Mouse (Mus musculus) lung, postnatal 14 days (tissue): ENCODE data around the gene Trpc3.
"Not testable (repeated sequence)": the region's sequence is repeated elsewhere in the genome, so short reads cannot be mapped to it uniquely, and the experiment has no call there.

ENCODE experiments used
- DNase-seq: peaks from one replicate; pipeline ENCODE4 v3.0.0; 2021

Trpc3 gene

DNA sequence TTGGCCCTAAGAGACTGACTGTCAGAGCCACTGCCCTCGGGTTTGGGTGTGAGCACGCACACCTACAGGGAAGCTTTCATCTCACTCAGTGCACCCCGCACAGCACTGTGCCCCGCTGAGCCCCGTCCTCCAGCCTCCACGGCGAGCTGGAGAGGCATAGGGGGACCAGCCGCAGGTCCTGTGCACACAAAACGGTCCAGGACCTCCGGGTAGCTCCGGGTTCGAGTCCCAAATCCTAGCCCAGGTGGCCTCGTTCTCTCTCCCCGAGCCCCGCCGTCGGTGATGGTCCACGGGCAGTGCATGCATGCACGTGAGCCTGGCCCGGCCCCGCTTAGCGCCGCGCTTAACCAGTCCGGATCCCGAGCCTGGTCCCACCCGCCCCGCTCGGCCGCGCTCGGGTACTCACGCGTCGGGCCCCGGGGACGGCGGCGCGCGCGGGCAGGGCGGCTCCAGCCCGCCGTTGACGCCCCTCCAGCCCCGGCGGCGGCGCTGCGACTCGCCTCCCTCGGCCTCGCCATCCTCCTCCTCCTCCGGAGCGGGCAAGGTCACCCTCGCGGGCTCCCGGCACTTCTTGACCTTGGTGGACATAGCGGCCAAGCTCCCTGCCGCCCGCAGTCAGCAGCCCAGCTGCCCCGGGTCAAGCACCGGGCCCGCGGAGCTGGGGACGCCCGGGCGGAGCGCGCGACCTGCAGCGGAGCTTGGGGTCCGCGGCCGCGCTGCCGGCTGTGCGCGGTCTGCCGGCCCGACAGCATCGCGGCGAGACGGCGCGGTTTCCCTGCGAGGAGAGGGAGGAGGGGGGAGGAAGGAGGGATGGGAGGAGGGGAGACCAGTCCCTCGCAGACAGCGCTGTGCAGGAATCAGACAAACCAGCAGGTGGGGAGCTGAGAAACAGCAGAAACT, at the start of gene Trpc3:
Gene Trpc3 (minus strand): TSS at position 776 of the 900 bp plus-strand sequence.
- DNase-seq, result peak; percentile 19

DNA sequence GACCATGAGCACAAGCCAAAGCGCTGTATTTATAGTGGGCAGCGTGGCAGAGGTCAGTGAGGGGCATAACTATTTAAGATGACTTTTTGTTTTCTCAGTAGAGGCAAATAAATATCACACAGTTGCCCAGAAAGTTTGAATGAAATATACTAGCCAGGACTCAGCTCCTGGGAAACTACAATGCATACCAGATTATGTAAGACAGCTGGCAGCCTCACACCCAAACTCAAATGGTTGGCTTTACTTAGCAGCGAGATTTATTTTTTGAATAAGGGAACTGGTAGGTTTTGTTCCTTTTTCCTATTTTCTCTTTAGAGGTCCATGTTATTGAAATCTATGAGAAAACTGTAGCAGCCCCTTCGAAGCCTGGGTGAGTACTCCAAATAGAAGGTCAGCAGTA, 48.1 kb upstream of the Trpc3 start:
- no peak for DNase-seq

DNA sequence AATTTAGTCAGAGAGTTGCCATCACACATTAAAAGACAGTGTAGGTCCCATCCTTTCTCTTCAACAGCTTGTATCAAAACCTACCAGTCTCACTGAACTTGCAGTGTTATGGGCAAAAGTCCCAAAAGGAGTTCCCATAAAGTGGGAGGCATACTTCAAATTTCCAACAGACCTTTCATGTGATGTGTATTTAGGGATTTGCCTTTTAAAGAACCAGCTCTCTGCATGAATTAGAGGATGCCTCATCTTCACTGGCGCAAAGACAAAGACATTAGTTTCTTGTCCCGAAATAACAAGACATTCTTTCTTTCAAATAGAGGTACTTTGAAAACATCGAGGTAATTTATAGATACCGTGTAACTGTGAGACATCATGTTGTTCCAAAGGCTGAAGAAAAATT, 43.1 kb upstream of the Trpc3 start:
- DNase-seq, result no peak

DNA sequence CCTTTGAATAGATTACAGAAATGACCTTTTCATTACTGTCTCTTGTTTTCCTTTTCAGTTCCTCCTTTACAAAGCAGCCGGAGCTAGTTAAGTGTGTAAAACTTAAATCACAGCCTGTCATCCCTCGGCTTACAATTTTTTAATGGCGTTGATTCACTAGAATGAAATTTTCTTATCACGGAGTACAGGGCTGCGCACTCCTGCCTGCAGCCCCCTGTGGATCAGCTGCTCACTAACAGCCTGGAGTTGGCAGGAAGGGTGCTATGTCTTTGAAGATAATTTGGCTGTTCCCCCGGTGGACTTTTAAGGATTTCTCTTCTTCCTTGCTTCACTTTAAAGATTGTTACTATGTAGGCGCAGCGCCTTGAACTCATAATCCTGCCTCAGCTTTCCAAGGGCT, 36.6 kb upstream of the Trpc3 start:
- DNase-seq, result no peak

DNA sequence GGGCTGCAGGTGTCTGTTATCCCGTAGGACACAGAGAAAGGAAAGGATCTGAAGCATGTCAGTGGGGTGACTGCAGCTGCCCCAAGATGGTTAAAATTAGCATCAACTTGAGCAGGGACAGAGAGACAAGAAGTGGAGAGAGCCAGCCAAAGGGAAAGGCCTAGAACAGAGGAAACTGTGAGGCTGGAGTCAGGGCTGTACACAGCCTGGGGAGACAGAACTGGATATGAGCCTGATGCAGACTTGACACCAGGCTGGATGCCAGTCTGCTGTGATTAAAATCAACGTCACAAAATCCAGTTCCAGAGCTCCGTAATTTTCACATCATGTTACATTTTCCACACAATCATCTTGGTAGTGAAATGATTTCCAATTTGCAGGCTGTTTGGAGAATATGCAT, 31.9 kb upstream of the Trpc3 start:
- no peak for DNase-seq

DNA sequence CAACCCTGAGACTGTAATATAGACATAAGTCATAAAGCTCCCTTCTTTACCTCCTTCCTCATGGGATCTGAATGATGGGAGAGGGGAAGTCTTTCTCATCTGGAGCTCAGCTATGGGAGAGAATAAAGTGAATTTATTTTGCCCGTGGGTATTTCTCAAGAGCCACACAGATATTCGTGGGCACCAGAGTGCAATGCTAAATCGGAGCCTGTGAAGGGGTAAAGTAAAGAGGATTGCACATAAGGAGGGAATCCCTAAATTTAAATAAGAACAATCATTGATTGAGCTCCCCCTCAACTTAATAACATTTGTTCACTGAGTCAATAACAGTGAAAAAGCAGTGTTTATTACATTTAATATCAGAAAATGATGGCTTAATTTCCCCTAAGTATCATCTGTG, 19.6 kb upstream of the Trpc3 start:
- no peak for DNase-seq

DNA sequence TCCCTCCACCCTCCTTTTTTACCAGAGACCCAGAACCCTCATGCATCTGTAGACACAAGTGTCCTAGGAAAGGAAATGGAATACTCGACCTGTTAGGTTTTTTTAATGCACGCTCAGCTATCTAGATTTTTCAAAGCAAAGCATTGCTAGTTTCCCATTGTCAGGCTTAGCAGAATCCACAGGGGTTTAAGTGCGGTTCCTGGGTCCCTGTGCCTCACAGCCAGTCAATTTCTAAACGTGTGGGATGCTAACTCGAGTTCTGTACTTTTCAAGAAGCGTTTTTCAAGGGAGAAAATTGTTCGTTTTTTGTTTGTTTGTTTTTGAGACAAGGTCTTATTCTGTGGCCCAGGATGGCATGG, 304 bp upstream of the Trpc3 start:
- no peak for DNase-seq

DNA sequence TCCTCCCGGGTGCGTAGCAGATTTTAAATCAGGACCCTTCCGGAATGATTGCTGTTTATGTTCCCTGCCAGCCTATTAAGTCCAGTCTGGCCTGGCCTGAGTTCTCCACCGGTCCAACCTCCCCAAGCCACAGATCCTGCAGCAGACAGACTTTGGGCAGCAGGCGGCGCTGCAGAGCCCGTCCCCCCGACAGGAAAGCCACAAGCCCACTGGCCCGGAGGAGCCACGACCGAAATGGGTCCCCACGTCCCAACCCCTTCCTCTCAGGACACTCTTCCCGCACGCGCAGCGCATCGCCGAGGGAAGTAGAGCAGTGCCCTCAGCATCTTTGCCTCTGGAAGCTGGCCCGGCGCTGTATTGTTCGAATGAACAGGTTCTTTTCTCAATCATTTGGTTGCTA, 1.1 kb downstream of the Trpc3 start:
- DNase-seq, result peak; percentile 68

DNA sequence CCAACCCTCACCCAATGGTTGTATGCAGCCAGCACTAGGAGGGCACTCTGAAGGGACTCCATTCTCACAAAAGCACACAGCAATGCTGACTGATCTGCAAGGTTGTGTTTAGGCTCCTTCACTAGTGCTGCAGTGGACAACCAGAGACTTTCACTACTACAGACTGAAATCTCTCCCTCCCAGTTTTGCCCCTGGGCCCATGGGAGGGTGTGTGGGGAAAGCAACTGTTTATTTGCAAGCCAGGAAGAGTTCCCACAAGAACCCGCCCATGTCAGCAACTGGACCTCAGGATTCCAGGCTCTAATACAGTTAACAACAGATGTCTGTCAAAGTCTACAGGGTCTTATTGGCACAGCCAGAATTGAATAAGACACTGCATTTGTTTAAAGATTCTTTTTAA, 14.1 kb downstream of the Trpc3 start:
- DNase-seq, result no peak

DNA sequence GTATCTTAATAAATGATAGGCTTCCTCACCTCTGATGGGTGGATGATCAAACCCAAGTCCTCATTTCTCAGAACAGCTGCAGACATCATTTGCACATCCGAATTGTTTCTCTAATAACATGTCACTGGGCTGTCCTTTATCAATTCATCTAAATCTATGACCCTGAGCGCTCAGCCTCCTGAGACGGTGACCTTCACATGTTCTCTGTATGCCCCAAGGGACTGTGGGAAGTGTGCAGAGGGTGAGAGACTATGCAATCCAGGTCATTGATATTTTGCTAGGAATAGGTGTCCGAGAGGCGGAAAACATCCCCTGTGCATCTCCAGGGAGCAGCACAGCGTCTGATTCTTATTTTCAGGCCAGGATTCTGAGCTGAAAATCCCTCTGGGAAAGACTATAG, 22.2 kb downstream of the Trpc3 start:
- no peak for DNase-seq

DNA sequence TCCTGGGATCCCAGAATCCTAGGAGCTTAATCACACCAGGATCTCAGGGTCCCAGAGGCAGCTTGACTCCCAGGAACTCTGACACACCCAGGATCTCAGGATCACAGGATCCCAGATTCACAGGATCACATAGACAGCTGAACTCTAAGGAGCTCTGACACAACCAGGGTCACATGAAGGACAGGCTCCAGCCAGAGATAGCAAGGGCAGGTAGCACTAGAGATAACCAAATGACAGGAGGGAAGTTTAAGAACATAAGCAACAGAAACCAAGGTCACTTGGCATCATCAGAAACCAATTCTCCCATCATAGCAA, 44.8 kb downstream of the Trpc3 start:
- DNase-seq, result not testable (repeated sequence)

DNA sequence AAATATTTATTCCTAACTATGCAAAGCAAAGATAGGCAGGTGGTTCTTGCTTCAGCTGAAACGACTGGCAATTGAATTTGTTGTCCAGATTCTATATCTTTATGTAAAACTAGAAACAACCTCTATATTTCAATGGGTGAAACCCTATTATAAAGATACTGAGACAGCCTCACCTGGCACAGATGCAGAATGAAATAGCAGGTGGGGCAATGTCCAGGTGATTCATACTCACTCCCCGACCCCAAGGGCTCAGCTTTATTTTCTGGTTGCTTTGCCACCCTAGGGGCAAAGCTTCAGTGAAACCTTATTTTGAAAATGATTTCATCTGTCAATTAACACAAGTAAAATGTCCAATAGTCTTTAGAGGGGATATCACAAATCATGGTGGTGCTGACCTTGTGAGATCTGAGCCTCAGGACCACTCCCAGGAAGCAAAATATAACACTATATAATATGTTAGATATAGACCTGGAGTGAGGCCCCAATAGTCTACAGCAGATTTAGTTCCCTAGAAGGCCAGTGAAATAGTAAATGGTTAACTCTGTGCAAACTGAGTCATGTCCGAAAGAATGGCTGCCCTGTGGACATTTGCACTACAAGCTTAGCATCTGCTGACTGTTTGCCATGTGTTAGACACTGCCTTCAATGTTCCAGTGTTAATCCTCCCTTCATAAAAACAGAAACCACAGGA, 45.3 kb downstream of the Trpc3 start:
- DNase-seq, result no peak

DNA sequence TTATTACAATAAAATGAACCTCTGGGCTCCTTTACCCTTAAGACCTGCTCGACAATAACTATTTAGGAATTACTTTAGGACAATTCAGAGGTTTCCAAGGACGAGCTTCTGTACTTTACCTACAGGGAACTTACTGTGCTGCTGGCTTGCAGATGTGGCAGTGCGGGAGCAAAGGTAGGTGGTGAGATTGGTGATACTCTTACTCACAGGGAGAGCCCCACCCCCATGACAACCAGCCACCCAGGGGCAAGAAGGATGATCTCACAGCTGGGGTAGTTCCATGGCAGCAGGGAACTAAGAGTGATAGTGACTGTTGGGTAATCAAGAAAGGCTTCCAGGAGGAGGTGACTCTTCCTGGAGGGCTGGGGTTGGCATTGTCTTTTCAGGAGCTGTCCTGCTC, 46.6 kb downstream of the Trpc3 start:
- no peak for DNase-seq

DNA sequence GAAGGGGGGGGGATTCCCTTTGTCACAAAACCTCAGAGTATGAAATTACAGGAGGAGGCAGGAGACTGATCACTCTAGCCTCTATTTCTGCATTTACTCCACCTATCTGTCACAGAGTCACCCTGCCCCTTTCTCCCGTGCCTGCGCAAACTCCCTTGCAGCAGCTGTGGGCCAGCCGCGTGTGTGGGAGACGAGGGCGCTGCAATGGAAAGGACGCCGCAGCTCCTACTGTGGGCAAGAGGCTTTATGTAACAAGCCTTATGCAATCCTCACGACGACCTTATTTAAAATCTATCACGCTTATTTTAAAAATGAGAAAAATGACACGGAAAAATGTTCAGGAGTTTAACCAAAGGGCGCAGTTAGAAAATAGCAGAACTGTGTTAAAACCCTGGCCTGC, 47.2 kb downstream of the Trpc3 start:
- no peak for DNase-seq

DNA sequence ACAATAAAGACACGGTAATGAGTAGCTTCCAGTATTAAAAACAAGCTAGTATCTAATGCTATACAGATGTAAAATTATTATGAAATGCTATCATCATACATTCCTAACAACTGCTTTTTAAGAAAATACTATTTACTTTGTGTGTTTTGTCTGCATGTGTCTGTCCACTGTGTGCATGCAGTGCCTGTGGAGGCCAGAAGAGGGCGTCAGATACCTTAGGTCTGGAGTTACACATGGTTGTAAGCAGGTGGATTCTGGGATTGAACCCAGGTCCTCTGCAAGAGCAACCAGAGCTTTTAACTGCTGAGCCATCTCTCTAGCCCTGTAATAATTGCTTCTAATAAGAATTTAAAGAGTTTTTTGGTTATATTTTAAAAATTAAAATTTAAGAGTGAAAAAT, 49.2 kb downstream of the Trpc3 start:
- DNase-seq, result no peak

DNA sequence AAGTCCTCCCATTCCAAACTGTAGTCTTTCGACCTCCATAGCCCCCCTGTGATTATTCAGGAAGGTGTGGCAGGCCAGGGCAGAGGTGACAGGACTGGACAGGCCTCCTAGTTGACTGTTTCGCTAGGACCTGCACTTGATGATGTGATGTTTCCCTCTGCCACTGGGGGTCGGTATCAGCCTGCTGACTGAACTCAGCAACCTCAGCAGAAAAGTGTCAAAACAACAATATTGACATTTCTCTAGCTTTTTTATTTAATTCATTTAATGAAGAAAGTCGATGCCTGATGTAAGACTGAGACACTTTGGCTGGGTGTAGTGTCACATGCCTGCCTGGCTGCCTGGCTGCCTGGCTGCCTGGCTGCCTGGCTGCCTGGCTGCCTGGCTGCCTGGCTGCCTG, 54.5 kb downstream of the Trpc3 start:
- DNase-seq, result peak; percentile 8

DNA sequence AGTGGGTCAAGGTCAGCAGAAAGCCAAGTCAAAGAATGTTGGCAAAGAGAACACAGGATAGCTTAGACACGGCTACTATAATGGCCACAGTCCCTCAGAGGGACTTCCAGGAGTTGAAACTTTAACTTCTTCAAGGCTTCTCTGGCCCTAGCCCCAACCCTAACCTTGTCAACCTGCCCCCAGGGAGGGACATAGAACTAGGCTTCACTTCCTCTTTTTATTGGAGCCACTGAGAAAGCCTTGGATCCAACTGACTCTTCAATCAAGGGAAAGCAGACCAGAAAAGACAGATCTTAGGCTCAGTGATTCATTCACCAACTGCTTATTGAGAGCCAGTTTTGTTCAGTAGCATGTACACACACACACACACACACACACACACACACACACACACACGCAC, 63.2 kb downstream of the Trpc3 start:
- DNase-seq, result no peak

DNA sequence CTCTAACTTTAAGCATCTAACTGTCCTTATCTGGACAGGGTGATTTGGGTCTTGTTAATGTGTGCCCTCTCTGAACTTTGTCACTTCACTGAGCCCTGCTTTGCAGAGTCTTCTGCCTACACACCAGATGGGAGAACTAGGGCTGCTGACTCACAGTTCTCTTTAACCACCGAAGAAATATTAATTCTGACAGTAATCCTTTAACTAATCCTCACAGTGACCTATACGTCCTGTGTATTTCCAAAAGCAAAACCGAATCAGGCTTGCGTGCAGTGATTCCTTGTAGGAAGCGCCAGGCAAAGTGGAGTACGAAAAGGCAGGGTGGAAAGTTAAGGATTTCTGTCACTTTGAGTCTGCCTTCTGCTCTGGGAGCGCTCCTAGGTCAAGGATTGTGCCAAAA, 71.8 kb downstream of the Trpc3 start:
- no peak for DNase-seq

DNA sequence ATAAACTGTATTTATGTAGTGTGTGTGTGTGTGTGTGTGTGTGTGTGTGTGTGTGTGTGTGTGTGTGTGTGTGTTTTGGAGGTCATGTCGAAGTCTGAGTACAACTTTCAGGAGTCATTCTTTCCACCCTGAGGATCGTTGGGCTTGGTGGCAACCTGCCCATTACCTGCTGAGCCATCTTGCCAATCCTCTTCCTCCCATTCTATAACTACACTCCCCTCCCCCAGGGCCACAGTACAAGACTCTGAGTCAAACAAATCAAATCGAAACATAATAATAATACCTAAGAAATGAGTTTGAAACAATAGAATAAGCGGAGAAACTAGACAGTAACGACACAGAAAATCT, 76.1 kb downstream of the Trpc3 start:
- DNase-seq, result peak; percentile 1

DNA sequence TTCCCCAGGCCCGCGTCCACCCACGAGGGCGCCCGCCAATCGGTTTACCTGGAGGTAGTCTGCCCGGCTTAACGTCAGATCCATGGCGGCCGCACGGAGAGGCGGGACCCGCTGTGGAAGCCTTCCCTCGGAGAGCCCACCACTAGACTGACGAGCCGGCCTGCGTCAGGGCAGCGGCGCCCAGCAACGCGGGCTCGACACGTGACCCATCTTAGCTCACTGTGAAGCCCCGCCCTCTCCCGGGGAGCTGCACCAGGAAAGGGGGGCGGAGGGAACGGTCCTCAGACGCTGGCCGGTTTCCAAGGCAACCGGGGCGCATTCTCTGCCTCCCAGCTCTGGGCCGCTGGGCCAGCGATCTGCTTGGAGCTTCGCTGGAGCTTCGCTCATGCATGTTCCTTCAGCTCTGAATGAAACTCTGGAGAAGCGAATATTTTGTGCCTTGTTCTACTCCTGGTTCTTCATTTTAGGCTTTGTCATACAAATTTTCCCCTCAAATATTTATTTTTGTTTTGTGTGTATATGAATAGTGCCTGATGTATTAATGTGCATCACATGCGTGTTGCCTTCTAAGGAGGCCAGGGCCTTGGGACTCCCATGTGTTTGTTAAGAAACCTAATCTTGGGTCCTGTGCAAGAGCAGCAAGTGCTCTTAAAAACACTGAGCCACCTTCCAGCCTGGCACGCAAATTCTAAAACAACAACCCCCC, 76.6 kb downstream of the Trpc3 start, which contains the start of gene Bbs7:
Gene Bbs7 (minus strand): TSS at position 276 of the 706 bp plus-strand sequence.
- DNase-seq, result peak; percentile 94

DNA sequence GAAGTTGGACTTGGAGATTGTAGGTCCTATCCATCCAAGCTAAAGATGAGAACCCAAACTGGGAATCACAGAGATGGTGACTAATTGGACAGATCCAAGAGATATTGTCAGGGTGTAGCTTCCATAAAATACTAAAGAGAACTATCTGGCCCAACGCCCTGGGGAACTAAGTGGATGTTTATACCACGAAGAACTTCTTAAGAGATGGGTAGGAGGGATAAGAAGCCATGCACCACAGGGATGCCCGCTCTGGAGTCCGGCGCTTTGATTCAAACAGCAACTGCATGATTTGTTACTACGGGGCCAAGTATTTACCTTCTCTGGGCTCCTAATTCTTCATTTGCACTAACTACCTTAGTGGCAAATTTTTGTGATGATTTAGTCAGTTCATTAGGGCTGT, 77.3 kb downstream of the Trpc3 start:
- peak; percentile 0 for DNase-seq

DNA sequence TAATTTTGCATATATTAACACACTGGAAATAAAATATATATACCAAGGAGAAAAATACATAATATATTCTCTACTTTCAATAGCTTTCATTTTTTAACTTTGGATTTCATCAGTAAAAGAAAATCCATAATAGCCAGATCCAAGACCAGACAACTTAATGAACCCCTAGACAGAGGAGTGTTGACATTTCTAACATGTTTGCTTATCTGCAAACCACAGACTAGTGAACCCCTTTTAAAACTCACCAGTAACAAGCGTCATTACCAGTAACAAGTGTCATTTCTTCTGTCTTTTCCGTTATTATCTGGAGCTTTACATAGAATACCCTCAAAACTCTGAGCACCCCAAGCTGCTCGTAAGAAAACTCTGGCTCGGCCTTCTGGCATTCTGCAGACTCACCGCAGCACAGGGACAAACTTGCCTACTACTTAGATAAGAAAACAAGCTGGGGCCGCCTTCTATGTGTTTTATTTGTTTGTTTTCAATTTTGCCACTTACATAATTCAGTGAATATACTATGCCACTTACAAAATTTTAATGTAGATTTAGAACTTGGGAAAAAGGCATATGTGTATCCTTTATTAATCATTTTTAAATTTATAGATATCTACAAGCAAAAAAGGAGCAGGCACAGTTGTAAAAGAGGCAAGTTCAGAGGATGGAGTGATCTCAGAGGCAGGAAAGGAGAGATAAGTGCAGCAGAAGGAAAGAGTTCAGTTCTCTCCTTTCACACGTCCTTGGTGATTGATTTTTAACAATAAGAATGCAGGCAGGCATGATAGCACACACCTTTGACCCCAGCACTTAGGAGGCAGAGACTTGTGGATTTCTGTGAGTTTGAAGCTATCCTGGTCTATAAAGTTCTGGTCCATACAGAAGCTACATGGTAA, 83.8 kb downstream of the Trpc3 start:
- no peak for DNase-seq

DNA sequence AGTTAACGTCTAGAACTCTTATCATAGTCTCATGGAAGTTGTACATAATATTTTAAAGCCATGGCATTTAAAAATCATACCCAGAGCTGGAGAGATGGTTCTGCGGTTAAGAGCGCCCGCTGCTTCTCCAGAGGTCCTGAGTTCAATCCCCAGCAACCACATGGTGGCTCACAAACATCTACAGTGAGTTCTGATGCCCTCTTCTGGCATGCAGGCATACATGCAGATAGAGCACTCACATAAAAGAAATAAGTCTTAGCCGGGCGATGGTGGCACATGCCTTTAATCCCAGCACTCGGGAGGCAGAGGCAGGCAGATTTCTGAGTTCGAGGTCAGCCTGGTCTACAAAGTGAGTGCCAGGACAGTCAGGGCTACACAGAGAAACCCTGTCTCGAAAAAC, 90.2 kb downstream of the Trpc3 start:
- not testable (repeated sequence) for DNase-seq
